Mouse (Mus musculus) forebrain, embryonic 12.5 days (tissue): ENCODE results near the gene Cic. TPM values are rescaled to one million over a fixed set of nuclear protein-coding genes. Genes with fewer than 3 reads are reported as not detected.

Experiments used
- ATAC-seq: fragments of 200-750 bp; cut with Nextera tagmentation; 2 replicates; pipeline ENCODE4 v1.8.0; 2017; ENCODE audit warnings: moderate TSS enrichment; ENCODE audit not compliant: low FRiP score
- H3K27ac ChIP-seq: fragments of 300-500 bp; sonication (generic); 2 replicates; pipeline ENCODE4 v1.5.1; 2016; ENCODE audit warnings: mild to moderate bottlenecking
- H3K27me3 ChIP-seq: fragments of 300-500 bp; sonication (generic); 2 replicates; pipeline ENCODE4 v1.6.1; 2016; ENCODE audit warnings: mild to moderate bottlenecking
- H3K36me3 ChIP-seq: fragments of 300-500 bp; sonication (generic); replicated peaks from 2 replicates; pipeline ENCODE4 v1.6.1; 2016; ENCODE audit warnings: mild to moderate bottlenecking
- H3K4me1 ChIP-seq: fragments of 300-500 bp; sonication (generic); 2 replicates; pipeline ENCODE4 v1.6.1; 2016
- H3K4me2 ChIP-seq: fragments of 300-500 bp; sonication (generic); 2 replicates; pipeline ENCODE4 v1.6.1; 2016; ENCODE audit warnings: mild to moderate bottlenecking, moderate library complexity
- H3K4me3 ChIP-seq: fragments of 300-500 bp; sonication (generic); replicated peaks from 2 replicates; pipeline ENCODE4 v1.5.1; 2016; ENCODE audit warnings: mild to moderate bottlenecking
- H3K9ac ChIP-seq: fragments of 300-500 bp; sonication (generic); 2 replicates; pipeline ENCODE4 v1.6.1; 2016; ENCODE audit warnings: mild to moderate bottlenecking
- H3K9me3 ChIP-seq: fragments of 300-500 bp; sonication (generic); 2 replicates; pipeline ENCODE4 v1.6.1; 2016
- WGBS: fragments of 180-500 bp; shearing (Covaris S2); methylation state at CpG from one replicate; pipeline ENCODE4 v1.1.7; 2016; 5-methylcytosine and 5-hydroxymethylcytosine counted together
- polyA plus RNA-seq: library from polyadenylated mRNA; unstranded; fragments of >200 nt; fragmentation: Nextera tagmentation; extraction: Ambion mirVana; gene quantifications from 2 replicates; pipeline ENCODE4 v1.2.1, GENCODE M21; 2016

The Cic gene
- polyA plus RNA-seq, 1 experiment from 2014 or later = 46.9 TPM

DNA sequence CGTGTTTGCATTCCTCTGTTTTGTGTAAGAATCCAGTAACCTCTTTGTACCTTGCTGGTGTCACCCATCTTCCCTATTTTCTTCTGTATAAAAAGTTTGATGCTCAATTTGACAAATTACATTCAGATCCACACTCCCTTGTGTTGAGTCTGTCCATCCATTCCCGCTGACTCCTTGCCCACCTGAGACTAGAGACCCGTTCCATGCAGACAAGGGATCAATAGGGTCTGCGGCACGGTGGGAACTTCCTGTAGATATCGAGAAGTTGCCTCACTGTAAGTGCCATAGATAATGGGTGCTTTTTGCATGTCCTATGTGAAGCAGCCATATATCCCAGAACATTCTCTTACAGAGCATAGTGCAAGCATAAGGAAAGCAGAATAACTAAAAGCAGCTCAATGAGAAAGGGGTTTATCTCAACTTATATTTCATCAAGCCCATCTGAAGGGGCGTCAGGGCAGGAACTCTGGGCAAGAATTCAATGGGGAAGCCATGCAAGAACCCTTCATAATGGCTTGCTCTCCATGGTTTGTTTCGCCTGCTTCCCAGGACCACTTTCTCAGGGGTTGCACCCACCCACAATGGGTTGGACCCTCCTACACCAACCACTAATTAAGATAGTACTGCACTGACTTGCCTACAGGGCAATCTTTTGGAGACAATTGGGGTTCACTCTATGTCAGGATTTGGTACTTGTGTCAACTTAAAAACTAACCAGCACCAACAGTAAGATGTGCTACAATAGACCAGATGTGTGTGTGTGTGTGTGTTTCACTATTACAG is 1.1 kb upstream of the Cic start:
- no peak overlapping the region for H3K9ac ChIP-seq
- whole genome bisulfite sequencing = 93% methylated on average over 8 of the region's 8 CpGs
- H3K27ac ChIP-seq = 0 out of 2 replicates have a peak overlapping the region, but pooled peaks have one; percentile 89
- peaks cover 23% of the 10 kb centered on the region for H3K4me1 ChIP-seq
- H3K9me3 ChIP-seq = no peaks in the 10 kb centered on the region
- no peaks in the 10 kb centered on the region for H3K27me3 ChIP-seq
- peaks cover 4% of the 10 kb centered on the region for H3K36me3 ChIP-seq
- peak overlapping the region; percentile 69; the same call in 1 of the 2 replicates for H3K4me3 ChIP-seq
- peak overlapping the region; percentile 60; the same call in 1 of the 2 replicates for H3K4me2 ChIP-seq
- ATAC-seq = no peak

DNA sequence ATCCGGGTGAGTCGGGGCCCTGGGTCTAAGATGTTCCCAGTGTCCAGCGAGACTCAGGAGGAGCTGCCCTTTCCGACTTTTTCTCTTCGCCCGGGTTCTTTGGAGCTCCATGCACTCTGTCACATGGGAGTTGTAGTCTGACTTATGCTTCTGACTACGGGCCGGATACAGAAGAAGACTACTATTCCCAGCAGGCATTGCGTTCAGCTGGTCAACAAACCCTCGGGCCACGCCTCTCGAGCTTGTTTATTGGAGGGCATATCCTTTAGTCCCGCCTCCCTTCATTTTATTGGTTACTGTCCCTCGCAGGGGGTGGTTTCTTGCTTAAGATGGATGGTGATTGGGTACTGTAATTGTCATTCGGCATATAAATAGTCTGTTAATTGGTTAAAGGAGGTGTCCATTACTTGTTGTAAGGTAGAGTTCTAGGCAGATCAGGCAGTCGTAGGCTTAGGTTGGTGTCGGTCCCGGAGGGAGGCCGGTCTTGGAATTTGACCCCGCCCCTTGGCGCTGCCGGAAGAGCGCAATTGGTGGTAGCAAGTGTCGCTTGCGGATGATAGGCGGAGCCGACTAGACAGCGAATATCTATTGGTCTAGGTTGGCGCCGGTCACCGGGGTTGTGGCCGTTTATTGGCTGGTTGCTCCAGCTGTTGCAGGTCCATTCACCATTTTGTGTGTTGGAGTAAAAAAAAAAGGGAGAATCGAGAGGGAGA is 403 bp downstream of the Cic start:
- H3K4me3 ChIP-seq = peak overlapping the region; percentile 69
- H3K27me3 ChIP-seq = no peaks in the 10 kb centered on the region
- no peaks in the 10 kb centered on the region for H3K9me3 ChIP-seq
- under 1% methylated on average over 33 of the region's 33 CpGs for WGBS
- peak overlapping the region; percentile 89 for H3K27ac ChIP-seq
- peak overlapping the region; percentile 68 for H3K4me2 ChIP-seq
- peaks cover 23% of the 10 kb centered on the region for H3K4me1 ChIP-seq
- peaks cover 19% of the 10 kb centered on the region for H3K36me3 ChIP-seq
- ATAC-seq = peak; percentile 95
- H3K9ac ChIP-seq = peak overlapping the region; percentile 87

DNA sequence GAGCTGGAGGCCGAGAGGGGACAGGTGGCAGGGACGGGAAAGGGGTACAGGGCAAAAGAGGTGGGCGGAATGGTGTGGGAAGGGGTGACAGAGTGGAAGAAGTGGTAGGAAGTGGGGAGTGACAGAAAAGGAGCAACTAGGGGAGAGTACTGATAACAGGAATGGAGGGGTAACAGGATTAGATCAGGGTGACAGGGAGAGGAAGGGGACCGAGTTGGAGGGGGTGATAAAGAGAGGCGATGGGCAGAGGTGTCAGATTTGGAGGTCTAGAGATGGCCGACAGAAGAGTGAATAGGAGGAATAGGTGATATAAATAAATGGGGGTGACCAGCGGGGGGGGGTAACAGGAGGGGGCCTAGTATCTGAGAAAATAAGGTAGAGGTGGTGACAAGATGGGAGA is 1.1 kb downstream of the Cic start:
- Histone ChIP-seq H3K27me3 (no peaks in the 10 kb centered on the region), H3K9ac (peak overlapping the region; percentile 87), H3K36me3 (peaks cover 26% of the 10 kb centered on the region), H3K4me2 (peak overlapping the region; percentile 68), H3K9me3 (no peaks in the 10 kb centered on the region), H3K27ac (peak overlapping the region; percentile 85), H3K4me1 (peaks cover 23% of the 10 kb centered on the region), H3K4me3 (peak overlapping the region; percentile 69)
- WGBS = 6% methylated on average over 7 of the region's 7 CpGs
- 0 out of 2 replicates have a peak, but pooled peaks have one; percentile 0 for ATAC-seq

DNA sequence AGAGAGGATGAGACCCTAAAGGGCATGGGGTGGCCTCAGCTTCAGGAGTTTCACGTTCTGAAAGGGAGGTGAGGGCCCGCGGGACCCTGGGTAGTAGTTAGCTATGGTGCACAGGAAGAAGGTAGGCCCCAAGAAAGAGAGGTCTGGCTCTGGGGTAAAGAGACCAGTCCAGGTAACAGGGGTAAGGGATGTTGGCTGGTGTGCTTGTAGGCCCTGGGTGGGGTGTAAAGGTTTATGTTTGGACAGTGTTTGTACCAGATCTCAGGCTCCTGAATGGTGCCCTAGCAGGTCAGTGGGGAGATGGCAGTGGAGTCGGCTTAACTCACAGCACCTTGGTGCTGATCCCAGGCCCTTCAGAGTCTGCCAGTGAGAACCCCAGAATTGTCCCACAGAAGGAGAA is 1.5 kb downstream of the Cic start:
- Histone ChIP-seq H3K9me3 (no peaks in the 10 kb centered on the region), H3K9ac (peak overlapping the region; percentile 87), H3K27ac (0 out of 2 replicates have a peak overlapping the region, but pooled peaks have one; percentile 85), H3K4me3 (peak overlapping the region; percentile 69), H3K4me1 (peaks cover 23% of the 10 kb centered on the region), H3K27me3 (no peaks in the 10 kb centered on the region), H3K4me2 (peak overlapping the region; percentile 68), H3K36me3 (peaks cover 30% of the 10 kb centered on the region)
- 52% methylated on average over 4 of the region's 4 CpGs for WGBS
- no peak for ATAC-seq

DNA sequence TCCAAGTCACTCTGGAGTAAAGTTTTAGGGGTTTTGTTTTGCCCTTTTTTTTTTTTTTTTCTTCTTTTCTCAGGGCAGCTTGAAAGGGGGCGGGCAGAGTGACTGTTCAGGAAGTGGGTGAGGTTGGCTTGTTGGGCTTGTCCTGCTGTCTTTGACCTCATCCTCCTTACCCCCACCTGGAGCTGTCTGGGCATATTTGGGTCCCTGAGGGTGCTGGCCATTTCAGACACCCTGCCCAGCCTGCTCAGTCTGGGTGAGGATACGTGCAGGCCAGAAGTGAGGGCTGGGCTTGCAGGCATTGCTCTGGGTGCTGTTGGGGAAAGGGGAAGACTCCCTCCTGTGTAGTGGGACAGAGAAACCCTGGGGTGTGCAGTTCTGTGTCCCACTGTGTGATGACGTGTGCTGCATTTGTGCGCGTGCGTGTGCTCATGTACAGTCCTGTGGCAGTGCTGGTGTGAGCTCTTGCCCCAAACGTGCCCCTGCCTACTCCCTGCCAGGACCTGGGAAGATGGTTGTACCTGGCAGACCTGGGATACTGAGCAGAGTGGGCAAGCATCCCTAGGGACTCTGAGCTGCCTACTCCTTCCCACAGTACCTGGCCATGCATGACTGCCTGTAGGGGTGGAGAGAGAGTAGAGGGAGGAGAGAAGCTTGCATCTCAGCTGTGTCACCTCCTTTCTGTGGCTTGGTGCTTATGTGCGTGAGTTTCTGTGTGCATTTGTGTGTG is 2.2 kb downstream of the Cic start:
- Histone ChIP-seq H3K4me1 (peaks cover 23% of the 10 kb centered on the region), H3K27ac (no peak overlapping the region), H3K4me3 (peak overlapping the region; percentile 69; the same call in 1 of the 2 replicates), H3K27me3 (no peaks in the 10 kb centered on the region), H3K9me3 (no peaks in the 10 kb centered on the region), H3K4me2 (peak overlapping the region; percentile 68), H3K9ac (peak overlapping the region; percentile 87; the same call in 1 of the 2 replicates), H3K36me3 (peaks cover 30% of the 10 kb centered on the region)
- ATAC-seq = no peak
- 88% methylated on average over 8 of the region's 8 CpGs for WGBS

DNA sequence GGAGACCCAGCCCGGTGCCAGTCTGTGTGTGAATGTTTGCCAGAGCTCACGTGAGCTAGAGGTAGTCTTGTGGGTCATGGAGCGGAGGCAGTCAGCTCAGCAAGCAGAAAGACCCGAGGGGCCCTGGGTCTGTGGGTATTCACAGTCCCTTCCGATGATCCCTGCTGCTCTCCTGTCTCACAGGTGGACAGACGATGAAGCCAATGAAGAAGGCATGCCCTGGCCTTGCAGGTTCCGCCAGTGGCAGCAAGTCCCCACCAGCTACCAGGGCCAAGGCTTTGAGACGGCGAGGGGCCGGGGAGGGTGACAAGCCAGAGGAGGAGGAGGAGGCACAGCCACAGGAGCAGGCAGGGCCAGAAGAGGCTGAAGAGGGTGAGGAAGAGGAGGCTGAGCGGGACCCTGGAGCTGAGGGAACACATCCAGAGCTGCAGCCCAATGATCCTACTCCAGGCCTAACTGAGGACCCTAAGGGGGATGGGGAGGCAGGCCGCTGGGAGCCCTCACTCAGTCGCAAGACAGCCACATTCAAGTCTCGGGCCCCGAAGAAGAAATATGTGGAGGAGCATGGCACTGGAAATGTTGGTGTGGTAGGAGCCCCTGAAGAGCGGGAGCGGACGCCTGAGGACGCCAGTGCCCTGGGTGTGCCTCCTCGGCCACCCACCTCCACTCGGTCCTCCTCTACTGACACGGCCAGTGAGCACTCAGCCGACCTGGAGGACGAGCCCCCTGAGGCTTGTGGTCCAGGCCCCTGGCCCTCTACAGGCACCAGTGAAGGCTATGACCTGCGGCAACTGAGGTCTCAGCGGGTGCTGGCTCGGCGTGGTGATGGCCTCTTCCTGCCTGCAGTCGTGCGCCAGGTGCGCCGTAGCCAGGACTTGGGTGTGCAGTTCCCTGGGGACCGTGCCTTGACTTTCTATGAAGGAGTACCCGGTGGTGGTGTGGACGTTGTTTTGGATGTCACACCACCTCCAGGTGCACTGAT is 3.4 kb downstream of the Cic start:
- Histone ChIP-seq H3K36me3 (peaks cover 30% of the 10 kb centered on the region), H3K27ac (no peak overlapping the region), H3K4me1 (peaks cover 29% of the 10 kb centered on the region), H3K4me2 (no peak overlapping the region), H3K27me3 (no peaks in the 10 kb centered on the region), H3K4me3 (no peak overlapping the region), H3K9me3 (no peaks in the 10 kb centered on the region), H3K9ac (no peak overlapping the region)
- ATAC-seq = no peak
- WGBS = 89% methylated on average over 35 of the region's 35 CpGs

DNA sequence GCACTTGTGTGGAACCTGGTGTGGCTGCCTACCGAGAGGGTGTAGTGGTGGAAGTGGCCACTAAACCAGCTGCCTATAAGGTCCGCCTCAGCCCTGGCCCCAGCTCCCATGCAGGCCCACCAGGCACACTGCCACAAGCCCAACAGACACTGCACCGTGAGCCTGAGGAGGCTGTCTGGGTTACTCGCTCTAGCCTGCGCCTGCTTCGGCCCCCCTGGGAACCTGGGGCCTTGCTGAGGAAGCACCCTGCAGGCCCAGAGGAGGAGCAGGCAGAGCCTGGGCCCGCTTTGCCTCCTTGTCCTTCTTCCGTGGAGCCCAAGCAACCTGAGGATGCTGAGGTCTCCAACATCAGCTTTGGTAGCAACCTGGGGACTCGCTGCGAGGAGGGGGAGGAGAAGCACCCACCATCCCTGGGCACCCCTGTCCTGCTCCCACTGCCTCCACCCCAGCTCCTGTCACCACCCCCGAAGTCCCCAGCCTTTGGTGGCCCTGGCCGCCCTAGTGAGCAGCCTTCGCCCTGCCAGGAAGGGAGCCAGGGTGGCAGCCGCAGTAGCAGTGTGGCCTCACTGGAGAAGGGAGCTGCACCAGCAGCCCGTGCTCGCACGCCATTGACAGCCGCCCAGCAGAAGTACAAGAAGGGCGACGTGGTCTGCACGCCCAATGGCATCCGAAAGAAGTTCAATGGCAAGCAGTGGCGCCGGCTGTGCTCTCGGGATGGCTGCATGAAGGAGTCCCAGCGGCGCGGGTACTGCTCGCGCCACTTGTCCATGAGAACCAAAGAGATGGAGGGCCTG is 4.3 kb downstream of the Cic start:
- H3K9ac ChIP-seq = no peak overlapping the region
- ATAC-seq = no peak
- H3K36me3 ChIP-seq = peaks cover 30% of the 10 kb centered on the region
- no peak overlapping the region for H3K4me3 ChIP-seq
- H3K27me3 ChIP-seq = no peaks in the 10 kb centered on the region
- peak overlapping the region; percentile 31; the same call in 1 of the 2 replicates for H3K27ac ChIP-seq
- WGBS = 90% methylated on average over 30 of the region's 30 CpGs
- H3K9me3 ChIP-seq = no peaks in the 10 kb centered on the region
- no peak overlapping the region for H3K4me2 ChIP-seq
- peaks cover 30% of the 10 kb centered on the region for H3K4me1 ChIP-seq

DNA sequence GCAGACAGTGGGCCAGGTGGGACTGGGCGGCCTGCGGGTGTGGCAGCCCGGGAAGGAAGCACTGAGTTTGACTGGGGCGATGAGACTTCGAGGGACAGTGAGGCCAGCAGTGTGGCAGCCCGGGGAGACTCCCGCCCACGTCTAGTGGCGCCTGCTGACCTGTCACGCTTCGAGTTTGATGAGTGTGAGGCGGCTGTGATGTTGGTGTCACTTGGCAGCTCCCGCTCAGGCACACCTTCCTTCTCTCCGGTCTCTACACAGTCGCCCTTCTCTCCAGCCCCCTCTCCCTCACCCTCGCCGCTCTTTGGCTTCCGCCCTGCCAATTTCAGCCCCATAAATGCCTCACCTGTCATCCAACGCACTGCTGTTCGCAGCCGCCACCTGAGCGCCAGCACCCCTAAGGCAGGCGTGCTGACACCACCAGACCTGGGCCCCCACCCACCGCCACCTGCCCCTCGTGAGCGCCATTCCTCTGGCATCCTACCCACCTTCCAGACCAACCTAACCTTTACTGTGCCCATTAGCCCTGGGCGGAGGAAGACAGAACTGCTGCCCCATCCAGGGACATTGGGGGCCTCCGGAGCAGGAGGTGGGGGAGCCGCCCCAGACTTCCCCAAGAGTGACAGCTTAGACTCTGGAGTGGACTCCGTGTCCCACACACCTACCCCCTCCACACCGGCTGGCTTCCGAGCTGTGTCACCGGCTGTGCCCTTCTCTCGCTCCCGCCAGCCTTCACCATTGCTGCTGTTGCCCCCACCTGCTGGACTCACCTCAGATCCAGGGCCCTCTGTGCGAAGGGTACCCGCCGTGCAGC is 5.1 kb downstream of the Cic start:
- Histone ChIP-seq H3K36me3 (peaks cover 30% of the 10 kb centered on the region), H3K4me3 (no peak overlapping the region), H3K9ac (no peak overlapping the region), H3K27ac (no peak overlapping the region), H3K4me1 (peaks cover 32% of the 10 kb centered on the region), H3K27me3 (no peaks in the 10 kb centered on the region), H3K4me2 (no peak overlapping the region), H3K9me3 (no peaks in the 10 kb centered on the region)
- no peak for ATAC-seq
- 90% methylated on average over 38 of the region's 38 CpGs for WGBS

DNA sequence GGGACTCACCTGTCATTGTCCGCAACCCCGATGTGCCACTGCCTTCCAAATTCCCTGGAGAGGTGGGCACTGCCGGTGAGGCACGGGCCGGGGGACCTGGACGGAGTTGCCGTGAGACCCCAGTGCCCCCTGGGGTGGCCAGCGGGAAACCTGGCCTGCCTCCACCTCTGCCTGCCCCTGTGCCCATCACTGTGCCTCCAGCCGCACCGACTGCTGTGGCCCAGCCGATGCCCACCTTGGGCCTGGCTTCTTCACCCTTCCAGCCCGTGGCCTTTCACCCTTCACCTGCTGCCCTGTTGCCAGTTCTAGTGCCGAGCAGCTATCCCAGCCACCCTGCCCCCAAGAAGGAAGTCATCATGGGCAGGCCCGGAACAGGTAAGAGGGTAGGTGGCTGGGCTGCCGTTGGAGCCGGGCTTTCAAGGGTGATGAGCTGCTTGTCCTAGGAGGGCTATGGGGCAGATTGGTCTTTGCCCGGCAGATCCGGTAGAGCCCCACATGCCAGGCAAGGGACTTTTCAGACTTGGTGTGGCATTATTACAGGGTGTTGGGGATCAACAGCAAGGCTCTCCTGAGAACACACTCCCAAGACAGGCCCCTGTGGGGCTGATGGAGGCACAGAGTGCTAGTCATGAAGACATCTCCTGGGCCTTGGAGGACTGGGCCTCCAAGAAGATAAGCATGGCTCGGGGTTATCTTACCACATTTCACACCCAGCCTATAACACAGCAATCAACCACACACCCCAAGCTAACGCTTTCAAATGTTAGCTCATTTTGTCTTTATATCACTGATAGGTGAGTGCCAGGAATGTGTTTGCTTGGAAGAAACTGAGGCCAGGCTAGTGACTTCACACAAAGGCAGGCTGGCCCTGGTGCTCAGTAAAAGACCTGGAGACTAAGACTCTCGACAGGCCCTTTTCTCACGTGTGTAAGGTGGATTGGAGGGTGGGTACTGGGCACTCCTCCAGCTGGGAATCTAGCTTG is 6.0 kb downstream of the Cic start:
- 93% methylated on average over 22 of the region's 22 CpGs for WGBS
- H3K4me1 ChIP-seq = peaks cover 36% of the 10 kb centered on the region
- no peak overlapping the region for H3K4me2 ChIP-seq
- H3K36me3 ChIP-seq = peaks cover 30% of the 10 kb centered on the region
- ATAC-seq = no peak
- no peaks in the 10 kb centered on the region for H3K9me3 ChIP-seq
- no peak overlapping the region for H3K4me3 ChIP-seq
- no peaks in the 10 kb centered on the region for H3K27me3 ChIP-seq
- H3K27ac ChIP-seq = no peak overlapping the region
- H3K9ac ChIP-seq = no peak overlapping the region
